Mouse (Mus musculus): ENCODE data around the gene Prr13.

Gene Prr13

DNA sequence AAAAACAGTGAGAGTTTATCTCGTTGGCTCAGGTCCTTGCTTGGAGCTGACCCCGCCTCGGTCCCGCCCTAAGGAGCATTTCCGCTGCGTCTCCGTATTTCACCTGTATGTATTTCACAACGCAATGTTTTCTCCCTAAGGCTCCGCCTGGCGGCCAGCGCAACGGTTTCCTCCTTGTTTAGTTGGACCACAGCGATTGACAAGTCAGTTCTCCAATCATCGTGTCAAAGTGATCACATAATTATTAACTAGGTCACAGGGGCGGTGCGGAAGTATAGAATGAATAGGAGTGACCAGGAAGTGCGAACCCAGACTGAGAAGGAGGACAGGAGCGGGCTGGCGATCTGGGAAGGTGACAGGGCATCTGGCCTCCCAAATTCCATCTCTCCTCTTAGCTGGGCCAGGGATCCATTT, at the start of gene Prr13:
Gene Prr13, plus strand, starts transcription at position 125 of the 414 bp plus-strand sequence.
- DNase-seq = peak; percentile 96

DNA sequence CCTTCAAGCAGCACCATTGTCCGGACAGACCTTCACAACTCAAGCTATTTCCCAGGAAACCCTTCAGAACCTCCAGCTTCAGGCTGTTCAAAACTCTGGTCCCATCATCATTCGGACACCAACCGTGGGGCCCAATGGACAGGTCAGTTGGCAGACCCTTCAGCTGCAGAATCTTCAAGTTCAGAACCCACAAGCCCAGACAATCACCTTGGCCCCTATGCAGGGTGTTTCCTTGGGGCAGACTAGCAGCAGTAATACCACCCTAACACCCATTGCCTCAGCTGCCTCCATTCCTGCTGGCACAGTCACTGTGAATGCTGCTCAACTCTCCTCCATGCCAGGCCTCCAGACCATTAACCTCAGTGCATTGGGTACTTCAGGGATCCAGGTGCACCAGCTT, 49.5 kb upstream of the Prr13 start:
- no peak for DNase-seq

DNA sequence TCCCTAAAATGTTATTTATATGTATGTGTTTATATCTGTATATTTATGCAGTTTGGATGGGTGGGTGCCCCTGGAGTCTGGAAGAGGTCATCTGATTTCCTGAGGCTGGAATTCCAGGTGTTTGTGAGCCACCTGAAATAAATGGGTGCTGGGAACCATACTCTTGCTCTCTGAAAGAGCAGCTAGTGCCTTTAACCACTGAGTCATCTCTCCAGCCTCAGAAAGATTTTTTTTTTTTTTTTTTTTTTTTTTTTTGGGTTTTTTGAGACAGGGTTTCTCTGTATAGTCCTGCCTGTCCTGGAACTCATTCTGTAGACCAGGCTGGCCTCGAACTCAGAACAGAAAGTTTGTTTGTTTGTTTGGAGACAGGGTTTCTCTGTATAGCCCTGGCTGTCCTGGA, 47.8 kb upstream of the Prr13 start:
- no peak for DNase-seq

DNA sequence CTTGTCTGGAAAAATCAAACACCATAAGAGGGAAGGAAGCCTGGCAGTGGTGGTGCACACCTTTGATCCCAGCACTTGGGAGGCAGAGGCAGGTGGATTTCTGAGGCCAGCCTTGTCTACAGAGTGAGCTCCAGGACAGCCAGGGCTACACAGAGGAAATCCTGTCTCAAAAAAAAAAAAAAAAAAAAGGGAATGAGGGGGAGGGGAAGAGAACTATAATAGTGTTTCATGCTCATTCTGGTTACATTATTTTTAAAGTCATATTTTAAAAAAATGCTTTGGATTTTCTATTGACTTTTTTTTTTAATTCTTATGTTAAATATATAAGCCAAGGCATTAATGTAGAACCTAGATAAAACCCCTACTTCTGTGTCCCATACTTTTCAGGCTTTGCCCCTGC, 45.1 kb upstream of the Prr13 start:
- DNase-seq = no peak

DNA sequence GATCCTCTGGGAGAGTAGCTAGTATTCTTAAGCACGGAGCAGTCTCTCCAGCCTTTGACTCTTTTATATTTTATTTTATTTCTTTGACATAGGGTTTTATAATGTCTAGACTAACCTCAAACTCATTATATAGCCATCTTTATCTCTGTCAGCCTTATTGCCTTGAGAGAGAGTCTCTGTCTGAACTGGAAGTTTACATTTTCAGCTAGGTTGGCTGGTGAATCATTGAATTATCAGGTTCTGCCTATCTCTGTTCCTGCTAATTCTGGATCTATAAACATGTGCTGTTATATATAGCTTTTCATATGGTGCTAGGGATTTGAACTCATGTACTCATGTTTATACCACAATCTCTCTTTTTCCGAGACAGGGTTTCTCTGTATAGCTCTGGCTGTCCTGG, 41.3 kb upstream of the Prr13 start:
- DNase-seq = no peak

DNA sequence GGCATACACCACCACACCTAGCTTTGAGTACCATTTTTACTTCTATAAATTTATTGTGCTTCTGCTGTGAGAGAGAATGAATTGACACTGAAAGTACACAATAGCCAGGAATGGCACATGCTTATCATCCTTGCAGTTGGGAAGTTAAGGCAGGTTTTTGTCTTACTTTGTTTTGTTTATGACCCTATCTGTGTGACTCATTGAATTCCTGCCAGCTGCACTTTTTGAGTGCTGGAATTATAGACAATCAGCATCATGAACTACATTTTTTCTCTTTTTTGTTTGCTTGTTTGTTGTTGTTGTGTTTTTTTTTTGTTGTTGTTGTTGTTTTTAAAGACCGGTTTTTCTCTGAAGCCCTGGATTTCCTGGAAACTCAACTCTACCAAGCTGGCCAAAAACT, 37.8 kb upstream of the Prr13 start:
- DNase-seq = no peak

DNA sequence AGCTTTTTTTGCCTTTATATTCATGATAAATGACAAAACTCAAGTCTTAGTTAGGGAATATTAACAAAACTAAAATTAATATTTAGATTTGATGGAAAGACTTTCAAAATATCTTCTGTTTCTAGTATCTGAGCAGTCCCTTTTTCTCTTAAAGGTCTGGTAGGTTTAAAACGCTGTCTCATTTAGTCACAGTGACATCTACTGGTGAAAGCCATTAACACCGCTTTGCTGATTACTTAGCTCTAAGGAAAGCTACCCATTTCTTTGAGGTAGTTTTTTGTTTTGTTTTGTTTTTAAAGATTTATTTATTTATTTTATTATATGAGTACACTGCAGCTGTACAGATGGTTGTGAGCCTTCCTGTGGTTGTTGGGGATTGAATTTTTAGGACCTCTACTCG, 37.4 kb upstream of the Prr13 start:
- no peak for DNase-seq

DNA sequence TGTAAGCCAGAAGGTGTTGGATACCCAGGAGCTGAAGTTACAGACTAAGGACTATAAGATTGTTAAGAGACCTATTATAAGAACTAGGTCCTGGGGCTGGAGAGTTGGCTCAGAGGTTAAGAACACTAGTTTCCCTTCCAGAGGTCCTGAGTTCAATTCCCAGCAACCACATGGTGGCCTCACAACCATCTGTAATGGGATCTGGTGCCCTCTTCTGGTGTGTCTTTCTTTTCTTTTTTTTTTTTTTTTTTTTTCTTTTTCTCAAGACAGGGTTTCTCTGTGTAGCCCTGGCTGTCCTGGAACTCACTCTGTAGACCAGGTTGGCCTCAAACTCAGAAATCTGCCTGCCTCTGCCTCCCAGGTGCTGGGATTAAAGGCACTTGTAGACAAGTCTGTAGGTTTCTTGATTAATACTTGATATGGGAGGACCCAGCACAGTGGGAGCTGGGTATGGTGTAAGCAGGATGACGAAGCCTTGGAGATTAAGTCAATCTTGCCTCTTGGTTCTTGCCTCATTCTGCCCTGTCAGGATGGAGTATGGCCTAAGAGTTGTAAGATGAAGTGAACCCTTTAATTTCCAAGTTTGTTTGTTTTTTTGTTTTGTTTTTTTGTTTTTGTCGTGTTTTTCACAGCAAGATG, 35.1 kb upstream of the Prr13 start:
- no peak for DNase-seq

DNA sequence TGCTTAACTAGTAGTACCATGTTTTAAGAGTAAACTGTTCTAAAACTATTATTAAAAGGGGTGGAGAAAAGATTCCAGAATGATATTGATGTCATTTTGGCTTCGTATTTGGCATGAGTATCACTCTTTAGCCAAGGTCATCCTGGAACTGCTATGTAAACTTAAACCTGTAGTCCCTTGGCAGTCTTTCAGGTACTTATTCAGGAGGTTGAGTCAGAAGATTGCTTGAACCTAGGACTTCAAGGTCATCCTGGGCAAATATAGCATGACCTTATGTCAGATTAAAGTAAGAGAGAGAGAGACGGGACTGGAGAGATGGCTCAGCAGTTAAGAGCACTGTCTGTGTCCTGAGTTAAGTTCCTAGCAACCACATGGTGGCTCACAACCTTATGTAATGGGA, 34.2 kb upstream of the Prr13 start:
- DNase-seq = no peak

DNA sequence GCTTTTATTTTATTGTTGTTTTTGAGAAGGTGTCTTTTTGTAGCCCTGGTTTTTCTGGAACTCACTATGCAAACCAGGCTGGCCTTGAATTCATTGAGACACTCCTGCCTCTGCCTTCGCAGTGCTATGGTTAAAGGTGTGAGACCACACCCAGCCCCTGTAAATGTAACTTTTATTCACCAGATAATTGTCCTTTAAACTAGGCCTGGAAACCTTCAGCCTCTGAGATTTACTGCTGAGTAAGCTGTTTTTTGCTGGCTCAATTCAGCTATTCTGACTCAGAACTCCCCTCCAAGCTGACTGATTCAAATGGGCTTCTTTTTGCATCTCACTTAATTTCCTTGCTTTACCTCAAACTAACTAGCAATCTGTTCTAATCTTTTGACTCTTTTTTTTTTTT, 31.9 kb upstream of the Prr13 start:
- no peak for DNase-seq

DNA sequence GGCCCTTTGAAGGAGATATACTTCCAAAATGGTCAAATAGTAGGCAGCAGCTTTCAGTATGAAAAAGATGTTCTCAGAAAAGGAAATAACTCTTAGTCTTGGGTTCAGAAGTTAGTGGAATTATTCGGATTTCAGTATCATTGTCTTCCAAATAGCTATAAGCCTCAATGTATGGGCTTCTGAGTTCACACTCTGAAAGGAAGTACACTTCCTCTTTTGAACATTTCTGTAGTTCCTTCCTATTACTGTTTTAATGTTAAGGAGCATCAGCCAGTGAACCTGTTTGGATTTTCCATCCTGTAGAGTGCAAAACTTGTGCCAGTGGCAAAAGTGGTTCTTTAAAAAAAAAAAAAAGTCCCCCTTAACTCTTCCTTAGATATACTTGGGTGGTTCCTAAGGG, 26.8 kb upstream of the Prr13 start:
- DNase-seq = no peak

DNA sequence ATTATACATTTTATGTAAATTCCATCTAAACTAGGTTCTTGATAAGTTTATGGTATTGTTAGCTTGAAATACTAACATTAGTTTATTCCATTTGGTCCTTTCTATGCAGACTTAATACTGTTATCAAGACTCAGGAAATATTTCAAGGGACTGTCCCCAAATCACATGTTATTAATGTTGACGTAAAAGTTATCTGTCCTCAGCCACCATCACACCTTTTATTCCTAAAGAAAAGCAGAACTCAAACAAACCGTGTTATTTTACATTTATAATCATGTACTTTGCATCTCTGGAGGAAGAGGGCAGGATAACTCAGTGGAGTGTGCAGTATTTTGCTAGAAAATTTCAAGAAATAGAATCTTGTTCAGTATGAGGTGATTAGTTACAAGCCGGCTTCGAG, 25.7 kb upstream of the Prr13 start:
- no peak for DNase-seq

DNA sequence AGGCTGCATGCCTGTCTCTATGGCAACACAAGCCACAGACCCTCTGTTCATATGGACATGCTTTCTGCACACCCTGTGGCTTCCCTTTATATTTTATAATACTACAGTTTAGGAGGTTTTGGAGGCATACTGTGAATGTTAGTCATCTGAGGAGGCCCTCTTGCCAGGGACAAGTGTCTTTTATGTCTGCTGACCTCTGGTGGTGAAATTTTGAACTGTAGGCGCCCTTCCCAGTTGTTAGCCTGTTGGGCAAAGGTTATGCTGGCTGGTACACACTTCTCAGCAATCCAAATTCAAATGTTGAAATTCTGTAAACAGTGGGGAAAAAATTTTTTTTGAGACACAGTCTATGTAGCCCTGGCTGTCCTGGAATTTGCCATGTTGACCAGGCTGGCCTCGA, 16.3 kb upstream of the Prr13 start:
- peak; percentile 84 for DNase-seq

DNA sequence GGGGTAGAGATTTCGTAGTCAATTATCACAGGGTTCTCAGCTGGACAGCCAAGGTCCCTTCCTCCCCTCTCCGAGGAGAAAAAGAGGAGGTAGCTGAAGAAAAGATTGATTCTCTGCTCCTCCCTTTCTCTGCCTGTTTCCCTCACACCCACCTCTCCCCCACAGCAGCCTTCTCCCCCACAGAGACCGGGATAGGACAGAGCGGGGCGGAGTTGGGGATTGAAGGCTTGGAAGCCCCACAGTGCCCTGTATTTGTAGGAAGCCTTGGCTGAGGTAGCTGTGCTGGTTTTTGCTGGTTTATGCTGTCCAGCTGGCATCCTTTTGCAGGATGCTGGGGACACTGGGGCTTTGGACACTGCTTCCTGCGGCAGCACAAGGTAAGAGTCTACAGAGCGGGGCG, 13.7 kb upstream of the Prr13 start, which contains the start of gene Amhr2:
Gene Amhr2, plus strand, starts transcription at position 222 of the 400 bp plus-strand sequence.
- DNase-seq = no peak

DNA sequence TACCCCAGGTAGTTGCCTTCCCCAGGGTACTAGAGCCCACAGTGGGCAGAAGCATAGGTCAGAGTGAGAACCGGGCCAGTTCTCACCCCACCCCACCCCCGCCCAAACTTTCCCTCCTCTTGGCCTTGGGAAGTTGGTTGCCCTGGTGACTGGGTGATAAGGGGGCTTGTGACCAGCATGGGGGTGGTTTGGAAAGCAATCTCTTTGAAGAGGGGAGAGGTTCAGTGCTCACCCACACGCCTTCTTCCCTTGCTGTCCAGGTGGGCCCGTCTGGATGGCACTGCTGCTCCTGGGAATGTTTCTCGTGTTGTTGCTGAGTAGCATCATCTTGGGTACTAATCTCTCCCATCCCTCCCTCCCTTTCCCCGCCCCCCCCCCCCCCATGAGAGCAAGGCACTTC, 12.4 kb upstream of the Prr13 start:
- no peak for DNase-seq

DNA sequence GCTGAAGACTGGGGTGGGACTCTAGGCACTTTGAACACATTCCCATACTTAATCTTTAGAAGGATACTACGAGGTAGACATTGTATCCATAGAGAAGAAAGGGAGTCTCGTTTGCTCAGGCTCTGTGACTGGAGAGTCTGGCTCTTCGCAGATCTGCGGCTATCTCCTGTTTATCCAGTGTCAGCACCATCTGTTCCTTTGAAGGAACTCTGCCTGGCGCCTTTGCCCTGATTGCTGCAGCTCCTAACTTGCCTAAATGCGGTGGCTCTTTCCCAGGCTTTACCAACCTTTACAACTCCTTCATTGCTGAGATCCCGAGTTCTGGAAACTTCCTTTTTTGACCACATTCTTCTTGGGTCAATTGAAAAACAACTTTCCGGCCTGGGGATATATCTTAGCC, 9.5 kb upstream of the Prr13 start:
- no peak for DNase-seq

DNA sequence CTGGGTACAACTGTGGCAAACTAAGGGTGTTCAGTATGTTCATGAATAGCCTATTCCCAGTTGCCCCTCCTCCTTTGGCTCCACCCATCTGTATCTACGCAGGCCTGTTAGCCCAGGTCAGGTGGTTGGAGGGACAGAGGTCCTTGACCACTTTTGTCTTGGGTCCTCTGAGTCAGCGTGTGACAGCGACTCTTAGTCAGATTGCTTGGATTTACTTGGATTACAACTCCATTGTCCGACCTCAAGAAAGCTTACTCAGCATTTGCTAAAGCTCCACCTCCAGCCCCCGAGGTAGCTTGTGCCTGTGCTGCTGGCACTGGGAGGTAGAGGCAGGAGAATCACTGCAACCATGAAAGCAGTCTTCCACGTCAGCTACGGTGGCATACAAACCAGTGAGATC, 7.9 kb upstream of the Prr13 start:
- no peak for DNase-seq

DNA sequence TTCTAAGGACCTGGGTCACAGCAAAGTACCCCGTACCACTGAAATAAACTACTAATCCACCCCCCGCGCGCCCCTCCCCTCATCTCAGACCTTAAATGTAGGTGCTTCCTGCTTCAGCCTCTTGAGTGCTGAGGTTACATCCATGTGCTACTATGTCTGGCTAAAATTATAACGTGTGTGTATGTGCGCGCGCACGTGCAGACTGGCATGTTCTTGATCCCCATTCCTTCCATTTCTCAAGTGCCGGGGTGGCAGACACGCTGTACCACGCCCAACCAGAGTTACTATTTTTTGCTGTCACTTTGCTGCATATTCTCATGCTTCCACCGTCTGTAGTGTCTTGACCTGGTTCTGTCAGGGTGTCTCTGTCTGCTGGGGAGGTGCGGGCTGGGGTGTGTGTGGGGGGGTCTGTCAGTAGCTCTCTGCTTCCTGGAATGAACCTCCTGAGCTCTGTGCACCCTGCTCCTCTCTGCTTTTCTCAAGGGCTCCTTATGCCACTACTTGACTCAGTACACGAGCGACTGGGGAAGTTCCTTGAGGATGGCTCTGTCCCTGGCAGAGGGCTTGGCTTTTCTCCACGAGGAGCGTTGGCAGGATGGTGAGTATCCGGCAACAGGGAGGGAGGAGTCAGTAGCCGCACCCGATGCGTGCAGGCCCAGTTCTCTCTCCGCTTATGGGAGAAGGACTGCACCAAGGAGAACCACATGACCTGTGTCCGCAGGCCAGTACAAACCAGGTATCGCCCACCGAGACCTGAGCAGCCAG, 7.0 kb upstream of the Prr13 start:
- DNase-seq = no peak

DNA sequence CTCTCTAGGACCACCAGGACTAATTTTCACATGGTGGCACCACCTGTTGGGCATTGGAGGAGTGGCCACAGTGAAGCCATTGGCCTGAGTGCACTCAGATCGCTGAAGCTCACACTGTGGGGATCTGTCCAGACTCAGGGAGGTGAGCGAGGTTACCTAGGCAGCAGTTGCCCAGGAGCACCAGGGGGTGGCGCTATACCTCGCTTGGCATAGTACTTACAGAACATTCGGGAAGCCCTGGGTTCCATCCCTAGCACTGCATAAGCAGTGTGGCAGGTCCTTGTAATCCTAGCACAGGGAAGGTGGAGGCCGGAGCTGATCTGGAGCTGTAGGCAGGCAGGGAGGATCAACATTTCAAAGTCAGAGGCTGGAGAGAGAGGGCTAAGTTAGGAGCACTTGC, 2.8 kb upstream of the Prr13 start:
- DNase-seq = no peak

DNA sequence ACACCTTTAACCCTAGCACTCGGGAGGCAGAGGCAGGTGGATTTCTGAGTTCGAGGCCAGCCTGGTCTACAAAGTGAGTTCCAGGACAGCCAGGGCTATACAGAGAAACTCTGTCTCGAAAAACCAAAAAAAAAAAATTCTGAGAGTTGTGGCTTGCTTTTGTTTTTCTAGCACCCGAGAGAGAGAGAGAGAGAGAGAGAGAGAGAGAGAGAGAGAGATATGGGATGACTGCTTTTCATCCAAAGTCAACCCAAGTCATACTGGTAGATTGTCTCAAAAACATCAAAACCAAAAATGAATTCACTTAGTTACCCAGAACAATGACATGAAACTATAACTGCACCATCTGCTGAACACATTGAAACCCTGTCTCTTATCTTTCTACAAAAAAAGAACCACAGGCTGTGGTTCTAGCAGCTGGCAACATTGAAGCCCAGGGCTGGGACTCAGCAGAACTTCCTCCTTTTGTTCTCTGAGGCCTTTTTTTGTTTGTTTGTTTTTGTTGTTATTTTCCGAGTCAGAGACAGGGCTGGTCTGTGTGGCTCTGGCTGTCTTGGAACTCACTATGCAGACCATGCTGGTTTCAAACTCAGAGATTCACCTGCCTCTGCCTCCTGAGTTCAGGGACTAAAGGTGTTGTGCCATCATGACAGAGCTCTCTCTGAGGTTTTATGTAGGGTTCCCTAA, 635 bp upstream of the Prr13 start:
- no peak for DNase-seq

DNA sequence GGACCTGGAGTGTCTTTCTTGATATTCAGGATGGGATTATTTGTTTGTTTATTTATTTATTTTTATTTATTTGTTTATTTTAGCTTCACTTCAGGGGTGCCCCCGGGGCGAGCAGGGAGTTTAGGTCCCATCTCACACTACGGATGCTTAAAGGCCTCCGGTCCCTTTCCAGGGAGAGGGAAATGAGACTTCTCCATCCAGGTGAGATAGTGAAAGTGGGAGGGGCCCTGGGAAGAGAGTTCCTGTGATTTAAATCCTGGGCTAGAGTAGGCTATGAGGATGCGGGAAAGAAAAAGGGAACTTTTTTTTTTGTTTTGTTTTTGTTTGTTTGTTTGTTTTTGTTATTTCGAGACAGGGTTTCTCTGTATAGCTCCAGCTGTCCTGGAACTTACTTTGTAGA, 553 bp downstream of the Prr13 start:
- DNase-seq = no peak

DNA sequence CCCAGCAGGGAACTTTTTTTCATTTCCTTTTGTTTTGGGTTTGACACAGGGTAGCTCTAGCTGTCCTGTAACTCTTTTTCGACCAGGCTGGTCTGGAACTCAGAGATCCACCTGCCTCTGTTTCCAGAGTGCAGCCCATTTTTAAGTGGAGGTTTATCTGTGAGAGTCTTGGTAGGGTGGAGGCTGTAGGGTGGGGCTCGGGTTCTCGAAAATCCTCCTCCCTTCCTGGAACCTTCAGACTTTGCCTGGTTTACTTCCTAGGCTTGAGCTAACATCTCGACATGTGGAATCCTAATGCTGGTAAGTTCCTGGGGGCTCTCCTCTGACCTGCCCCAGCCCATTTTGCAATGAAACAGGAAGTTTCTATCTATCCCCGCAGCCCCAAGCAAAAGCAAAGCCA, 1.0 kb downstream of the Prr13 start:
- DNase-seq = no peak

DNA sequence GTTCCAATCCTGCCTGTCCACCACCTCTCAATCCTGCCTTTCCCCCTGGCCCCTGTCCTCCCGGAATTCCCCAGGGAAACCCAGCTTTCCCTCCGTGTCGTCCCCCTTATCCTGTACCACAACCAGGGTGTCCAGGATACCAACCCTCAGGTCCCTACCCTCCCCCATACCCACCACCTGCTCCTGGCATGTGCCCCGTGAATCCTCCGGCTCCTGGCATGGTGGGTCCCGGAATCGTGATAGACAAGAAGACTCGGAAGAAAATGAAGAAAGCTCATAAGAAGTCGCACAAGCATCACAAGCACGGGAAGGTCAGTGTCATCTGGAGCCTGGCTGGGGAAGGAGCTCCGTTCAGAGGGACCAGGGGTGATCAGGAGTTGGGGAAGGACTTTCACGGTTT, 1.6 kb downstream of the Prr13 start:
- no peak for DNase-seq

DNA sequence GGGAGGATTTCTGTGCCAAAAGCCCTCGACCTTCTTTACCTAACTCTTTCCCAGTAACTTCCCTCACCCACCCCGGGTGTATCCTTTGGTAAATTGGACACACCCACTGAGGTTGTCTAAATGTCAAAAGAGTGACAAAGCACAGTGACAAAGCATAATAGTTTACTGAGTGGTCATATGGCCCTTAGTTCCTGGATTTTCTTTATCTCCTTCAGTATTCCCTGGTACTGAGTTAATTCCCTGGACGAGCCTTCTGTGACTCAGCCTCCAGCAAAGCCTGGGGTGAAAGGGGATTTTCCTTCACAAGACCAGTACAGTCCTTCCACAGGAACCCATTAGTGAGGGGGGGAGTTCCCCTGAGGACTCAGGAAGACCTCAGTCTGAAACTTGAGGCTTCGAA, 2.1 kb downstream of the Prr13 start:
- DNase-seq = no peak

Data from layer of hippocampus, adult 9-11 months (tissue).